Mouse (Mus musculus) MEL (cell line): ENCODE data around the gene Eif3b. TPM values are rescaled to one million over a fixed set of nuclear protein-coding genes. Genes with fewer than 3 reads are reported as not detected.
A peak's percentile ranks its signal among the peaks of the same experiment; 100 is the strongest.

ENCODE experiments used
- DNase-seq: peaks from one replicate; pipeline ENCODE4 v3.0.0; 2011; ENCODE audit warnings: low read depth, low spot score
- H3K27ac ChIP-seq: 2 replicates; pipeline ENCODE4 v1.5.1; 2012; ENCODE audit warnings: low read depth, mild to moderate bottlenecking, control low read depth, low read length, moderate library complexity; ENCODE audit not compliant: control insufficient read depth
- H3K27me3 ChIP-seq, 2 experiments: fragments of 150-350 bp in 1 of 2; sonication (generic) in 1 of 2; 2 replicates each; pipeline ENCODE4 v1.6.1; 2012; ENCODE audit warnings: low read length in 2 of 2, mild to moderate bottlenecking in 2 of 2, improper control_type of control experiment in 1 of 2, moderate library complexity in 1 of 2; ENCODE audit not compliant: insufficient read depth in 2 of 2, control insufficient read depth in 1 of 2
- H3K36me3 ChIP-seq, 2 experiments: 2 replicates each; pipeline ENCODE4 v1.6.1; 2012 to 2014; ENCODE audit warnings: low read length in 2 of 2, improper control_type of control experiment in 1 of 2, inconsistent platforms in 1 of 2, mild to moderate bottlenecking in 1 of 2; ENCODE audit not compliant: insufficient read depth in 2 of 2, control insufficient read depth in 1 of 2
- H3K4me1 ChIP-seq, 2 experiments: fragments of 150-350 bp in 1 of 2; sonication (generic) in 1 of 2; 2 replicates each; pipeline ENCODE4 v1.6.1; 2012; ENCODE audit warnings: low read length in 2 of 2, improper control_type of control experiment in 1 of 2, mild to moderate bottlenecking in 1 of 2; ENCODE audit not compliant: insufficient read depth in 2 of 2, control insufficient read depth in 1 of 2
- H3K4me3 ChIP-seq, 2 experiments: fragments of 150-350 bp in 1 of 2; sonication (generic) in 1 of 2; 2 replicates each; pipeline ENCODE4 v1.5.1; 2012; ENCODE audit warnings: low read depth in 2 of 2, low read length in 2 of 2, mild to moderate bottlenecking in 2 of 2, moderate library complexity in 2 of 2, control low read depth in 1 of 2, improper control_type of control experiment in 1 of 2; ENCODE audit not compliant: control insufficient read depth in 1 of 2, insufficient read depth in 1 of 2
- H3K79me2 ChIP-seq: 2 replicates; pipeline ENCODE4 v1.6.1; 2012; ENCODE audit warnings: mild to moderate bottlenecking, low read length, moderate library complexity; ENCODE audit not compliant: control insufficient read depth, poor library complexity, insufficient read depth
- H3K9ac ChIP-seq: 2 replicates; pipeline ENCODE4 v1.6.1; 2012; ENCODE audit warnings: low read depth, mild to moderate bottlenecking, control low read depth, low read length, moderate library complexity; ENCODE audit not compliant: control insufficient read depth, poor library complexity, severe bottlenecking
- H3K9me3 ChIP-seq: fragments of 150-350 bp; sonication (generic); replicated peaks from 2 replicates; pipeline ENCODE4 v1.6.1; 2012; ENCODE audit warnings: mild to moderate bottlenecking, low read length, improper control_type of control experiment, moderate library complexity; ENCODE audit not compliant: insufficient read depth
- BHLHE40 ChIP-seq: IDR thresholded peaks from 2 replicates; pipeline ENCODE4 v1.6.1; 2012; ENCODE audit warnings: low read depth, mild to moderate bottlenecking, inconsistent platforms, low read length, improper control_type of control experiment, borderline replicate concordance
- CHD1 ChIP-seq: IDR thresholded peaks from 2 replicates; pipeline ENCODE4 v1.6.1; 2012; ENCODE audit warnings: low read depth, mild to moderate bottlenecking, inconsistent platforms, low read length, improper control_type of control experiment
- CTCF ChIP-seq, 3 experiments: IDR thresholded peaks in 2 of 3; conservative IDR thresholded peaks in 1 of 3; 2 replicates each; pipeline ENCODE4 v1.5.1; 2011 to 2012; ENCODE audit warnings: low read length in 3 of 3, low read depth in 2 of 3, mild to moderate bottlenecking in 2 of 3, improper control_type of control experiment in 1 of 3, inconsistent platforms in 1 of 3, mixed read lengths in 1 of 3, moderate library complexity in 1 of 3; ENCODE audit not compliant: control insufficient read depth in 1 of 3, insufficient read depth in 1 of 3, poor library complexity in 1 of 3, severe bottlenecking in 1 of 3
- E2F4 ChIP-seq: IDR thresholded peaks from 2 replicates; pipeline ENCODE4 v1.6.1; 2011; ENCODE audit warnings: low read depth, low read length, improper control_type of control experiment, borderline replicate concordance
- ELF1 ChIP-seq: IDR thresholded peaks from 2 replicates; pipeline ENCODE4 v1.6.1; 2014; ENCODE audit warnings: low read depth, mild to moderate bottlenecking, inconsistent platforms, low read length, improper control_type of control experiment, moderate library complexity
- EP300 ChIP-seq, 2 experiments: IDR thresholded peaks; 2 replicates each; pipeline ENCODE4 v1.6.1; 2011; ENCODE audit warnings: improper control_type of control experiment in 2 of 2, low read length in 2 of 2, low read depth in 1 of 2, mild to moderate bottlenecking in 1 of 2
- ETS1 ChIP-seq: IDR thresholded peaks from 2 replicates; pipeline ENCODE4 v1.6.1; 2012; ENCODE audit warnings: low read depth, mild to moderate bottlenecking, inconsistent platforms, low read length, improper control_type of control experiment, moderate library complexity
- GABPA ChIP-seq: IDR thresholded peaks from 2 replicates; pipeline ENCODE4 v1.6.1; 2012; ENCODE audit warnings: low read depth, mild to moderate bottlenecking, inconsistent platforms, low read length, improper control_type of control experiment, moderate library complexity
- GATA1 ChIP-seq: IDR thresholded peaks from 2 replicates; pipeline ENCODE4 v1.6.1; 2011; ENCODE audit warnings: low read depth, low read length, improper control_type of control experiment
- HCFC1 ChIP-seq: IDR thresholded peaks from 2 replicates; pipeline ENCODE4 v1.6.1; 2012; ENCODE audit warnings: low read depth, mild to moderate bottlenecking, inconsistent platforms, low read length, improper control_type of control experiment, moderate library complexity
- KAT2A ChIP-seq: conservative IDR thresholded peaks from 2 replicates; pipeline ENCODE4 v1.6.1; 2012; ENCODE audit warnings: low read depth, low read length, improper control_type of control experiment, inconsistent platforms
- MAX ChIP-seq: IDR thresholded peaks from 2 replicates; pipeline ENCODE4 v1.6.1; 2011; ENCODE audit warnings: low read length, improper control_type of control experiment
- MAZ ChIP-seq: IDR thresholded peaks from 2 replicates; pipeline ENCODE4 v1.6.1; 2012; ENCODE audit warnings: low read depth, mild to moderate bottlenecking, inconsistent platforms, low read length, improper control_type of control experiment
- MEF2A ChIP-seq: IDR thresholded peaks from 2 replicates; pipeline ENCODE4 v1.6.1; 2014; ENCODE audit warnings: low read depth, mild to moderate bottlenecking, inconsistent platforms, low read length, improper control_type of control experiment; ENCODE audit not compliant: poor library complexity, insufficient replicate concordance, severe bottlenecking; ENCODE audit errors: extremely low read depth
- MXI1 ChIP-seq: IDR thresholded peaks from 2 replicates; pipeline ENCODE4 v1.6.1; 2011; ENCODE audit warnings: mild to moderate bottlenecking, low read depth, low read length, improper control_type of control experiment
- MYB ChIP-seq: IDR thresholded peaks from 2 replicates; pipeline ENCODE4 v1.6.1; 2011; ENCODE audit warnings: mild to moderate bottlenecking, low read depth, low read length, improper control_type of control experiment
- MYC ChIP-seq: IDR thresholded peaks from 2 replicates; pipeline ENCODE4 v1.6.1; 2011; ENCODE audit warnings: low read depth, mild to moderate bottlenecking, low read length, improper control_type of control experiment, moderate library complexity
- NELFE ChIP-seq: IDR thresholded peaks from 2 replicates; pipeline ENCODE4 v1.6.1; 2011; ENCODE audit warnings: low read depth, low read length, improper control_type of control experiment
- NRF1 ChIP-seq: IDR thresholded peaks from 2 replicates; pipeline ENCODE4 v1.6.1; 2014; ENCODE audit warnings: low read depth, mild to moderate bottlenecking, inconsistent platforms, low read length, improper control_type of control experiment, moderate library complexity; ENCODE audit not compliant: poor library complexity, insufficient read depth, severe bottlenecking
- POLR2A ChIP-seq, 2 experiments: IDR thresholded peaks; 2 replicates each; pipeline ENCODE4 v1.6.1; 2011 to 2012; ENCODE audit warnings: low read length in 2 of 2, mild to moderate bottlenecking in 2 of 2, control low read depth in 1 of 2, improper control_type of control experiment in 1 of 2, low read depth in 1 of 2, moderate library complexity in 1 of 2; ENCODE audit not compliant: control insufficient read depth in 1 of 2, insufficient read depth in 1 of 2, poor library complexity in 1 of 2
- POLR2AphosphoS2 ChIP-seq: IDR thresholded peaks from 2 replicates; pipeline ENCODE4 v1.6.1; 2011; ENCODE audit warnings: low read length, improper control_type of control experiment
- POLR2AphosphoS5 ChIP-seq: IDR thresholded peaks from 2 replicates; pipeline ENCODE4 v1.6.1; 2012; ENCODE audit warnings: low read depth, borderline replicate concordance, mild to moderate bottlenecking, inconsistent platforms, low read length, moderate library complexity, mixed read lengths
- RAD21 ChIP-seq: IDR thresholded peaks from 2 replicates; pipeline ENCODE4 v1.6.1; 2011; ENCODE audit warnings: mild to moderate bottlenecking, low read depth, low read length, improper control_type of control experiment
- RCOR1 ChIP-seq: IDR thresholded peaks from 2 replicates; pipeline ENCODE4 v1.6.1; 2012; ENCODE audit warnings: low read depth, mild to moderate bottlenecking, inconsistent platforms, low read length, improper control_type of control experiment
- SIN3A ChIP-seq: IDR thresholded peaks from 2 replicates; pipeline ENCODE4 v1.6.1; 2012; ENCODE audit warnings: low read length, improper control_type of control experiment, inconsistent platforms
- SMC3 ChIP-seq: IDR thresholded peaks from 2 replicates; pipeline ENCODE4 v1.6.1; 2011; ENCODE audit warnings: low read depth, low read length, improper control_type of control experiment
- TAL1 ChIP-seq: IDR thresholded peaks from 2 replicates; pipeline ENCODE4 v1.6.1; 2012; ENCODE audit warnings: mild to moderate bottlenecking, inconsistent platforms, low read length, moderate library complexity, mixed read lengths
- TBP ChIP-seq: IDR thresholded peaks from 2 replicates; pipeline ENCODE4 v1.8.0; 2011; ENCODE audit warnings: low read depth, low read length, improper control_type of control experiment
- TCF12 ChIP-seq: IDR thresholded peaks from 2 replicates; pipeline ENCODE4 v1.6.1; 2014; ENCODE audit warnings: low read depth, mild to moderate bottlenecking, inconsistent platforms, low read length, improper control_type of control experiment, moderate library complexity
- UBTF ChIP-seq: IDR thresholded peaks from 2 replicates; pipeline ENCODE4 v1.6.1; 2012; ENCODE audit warnings: low read depth, mild to moderate bottlenecking, inconsistent platforms, low read length, improper control_type of control experiment, moderate library complexity, borderline replicate concordance; ENCODE audit not compliant: insufficient read depth
- USF2 ChIP-seq, 2 experiments: IDR thresholded peaks; 2 replicates each; pipeline ENCODE4 v1.6.1; 2011 to 2012; ENCODE audit warnings: improper control_type of control experiment in 2 of 2, low read length in 2 of 2, borderline replicate concordance in 1 of 2, inconsistent platforms in 1 of 2, low read depth in 1 of 2, mild to moderate bottlenecking in 1 of 2; ENCODE audit not compliant: insufficient read depth in 1 of 2
- ZKSCAN1 ChIP-seq: IDR thresholded peaks from 2 replicates; pipeline ENCODE4 v1.6.1; 2012; ENCODE audit warnings: low read depth, mild to moderate bottlenecking, inconsistent platforms, low read length, improper control_type of control experiment, moderate library complexity
- ZMIZ1 ChIP-seq: IDR thresholded peaks from 2 replicates; pipeline ENCODE4 v1.6.1; 2012; ENCODE audit warnings: low read depth, mild to moderate bottlenecking, inconsistent platforms, low read length, improper control_type of control experiment, moderate library complexity
- ZNF384 ChIP-seq: IDR thresholded peaks from 2 replicates; pipeline ENCODE4 v1.6.1; 2012; ENCODE audit warnings: low read depth, mild to moderate bottlenecking, inconsistent platforms, low read length, improper control_type of control experiment
- polyA plus RNA-seq, 2 experiments: library from polyadenylated mRNA; stranded (reverse) in 1 of 2; unstranded in 1 of 2; fragments of >175 nt in 1 of 2; fragments of >200 nt in 1 of 2; gene quantifications; 2 replicates each; pipeline versions ENCODE4 v1.2.1 to v1.2.4; 2012; ENCODE audit warnings: low replicate concordance in 2 of 2, low read depth in 1 of 2; ENCODE audit not compliant: insufficient read length in 2 of 2, insufficient read depth in 1 of 2, missing spikeins in 1 of 2
- total RNA-seq: library from RNA; depleted of rRNA; stranded (reverse); fragments of 300-350 nt; gene quantifications from 2 replicates; pipeline ENCODE4 v1.2.3, GENCODE M21; 2012; rRNA removed

Gene Eif3b
- total RNA-seq (303 and 340 TPM in 2 replicates), polyA plus RNA-seq (100 to 1,000 TPM; 376 to 580 TPM)

DNA sequence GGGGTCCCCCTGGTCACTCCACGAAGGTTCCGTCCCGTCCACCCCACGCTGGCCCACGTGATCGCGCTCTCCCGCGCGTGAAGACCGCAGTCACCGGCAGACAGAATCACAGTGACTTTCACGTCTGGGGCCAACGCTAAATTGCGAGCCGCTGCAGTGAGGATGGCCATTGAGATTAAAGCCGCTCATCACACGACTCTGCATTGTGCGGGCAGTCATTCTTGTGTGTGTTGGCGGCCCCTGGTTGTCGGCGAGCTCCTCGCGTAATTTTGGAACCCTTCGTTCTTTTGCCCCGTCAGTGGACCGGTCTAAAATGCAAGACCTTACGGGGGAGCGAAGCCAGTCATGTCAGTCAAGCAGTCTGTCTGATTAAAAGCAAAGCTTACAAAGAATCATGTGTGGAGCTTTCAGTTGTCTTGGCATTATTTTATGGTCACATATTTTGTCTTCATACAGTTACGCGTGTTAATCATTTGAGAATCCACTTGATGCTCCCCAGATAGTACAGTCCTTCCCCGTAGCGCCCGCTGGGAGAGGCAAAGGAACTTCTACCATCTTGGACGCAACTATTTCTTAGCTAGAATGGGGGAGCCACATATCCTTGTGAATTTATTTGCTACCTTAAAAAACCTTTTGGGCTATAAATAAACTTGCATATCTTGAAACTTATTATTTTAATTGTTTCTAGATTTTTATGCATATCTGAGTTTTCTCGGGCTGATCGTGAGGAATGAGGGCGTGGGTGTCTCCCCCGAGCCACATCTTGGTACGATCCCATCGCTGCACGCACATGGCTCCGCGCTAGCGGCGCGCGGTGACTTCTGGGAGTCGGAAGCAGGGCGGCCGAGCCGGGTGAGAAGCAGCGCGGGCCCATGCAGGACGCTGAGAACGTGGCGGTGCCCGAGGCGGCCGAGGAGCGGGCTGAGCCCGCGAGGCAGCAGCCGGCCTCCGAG, at the start of gene Eif3b:
Eif3b (plus strand) TSS at position 840 of the 953 bp plus-strand sequence.
- Histone ChIP-seq H3K4me1 (peaks cover 0 to 17% of the 10 kb centered on the region in 2 experiments), H3K27me3 (no peaks in the 10 kb centered on the region), H3K27ac (peak within 1 kb of the TSS; percentile 95), H3K9ac (peak within 1 kb of the TSS; percentile 99), H3K4me3 (peak within 1 kb of the TSS; percentile 66 to 93), H3K36me3 (peaks cover 3 to 17% of the 10 kb centered on the region in 2 experiments; a peak in 2 of 4 replicates), H3K79me2 (peaks cover 51% of the 10 kb centered on the region), H3K9me3 (no peaks in the 10 kb centered on the region)
- DNase-seq = peak; percentile 95
- TF ChIP-seq CTCF (IDR thresholded peaks at IDR 0.05 in 2 of 3, conservative IDR thresholded peaks at IDR 0.05 in 1 of 3; ENCODE audit: control insufficient read depth in 1 of 3, insufficient read depth in 1 of 3, low read depth in 2 of 3, low read length in 3 of 3, poor library complexity in 1 of 3, severe bottlenecking in 1 of 3) = no peak
- no peak for TF ChIP-seq POLR2AphosphoS5
- no peak; the same call in 1 of the 2 replicates for TF ChIP-seq BHLHE40
- no peak; a peak in 1 of 4 replicates for TF ChIP-seq EP300 (IDR thresholded peaks at IDR 0.05; ENCODE audit: low read depth in 1 of 2, low read length in 2 of 2)
- peak; percentile 91 to 95 for TF ChIP-seq POLR2A (IDR thresholded peaks at IDR 0.05; ENCODE audit: control insufficient read depth in 1 of 2, insufficient read depth in 1 of 2, low read depth in 1 of 2, low read length in 2 of 2, poor library complexity in 1 of 2)
- TF ChIP-seq KAT2A = peak; percentile 63
- peak; percentile 100 for TF ChIP-seq CHD1
- TF ChIP-seq RCOR1 = no peak
- peak; percentile 90 for TF ChIP-seq POLR2AphosphoS2
- TF ChIP-seq MYB = no peak
- TF ChIP-seq MEF2A = no peak
- TF ChIP-seq GABPA = no peak
- no peak for TF ChIP-seq UBTF
- peak; percentile 67; the same call in 1 of the 2 replicates for TF ChIP-seq E2F4
- peak; percentile 93 for TF ChIP-seq MAX
- TF ChIP-seq MYC = peak; percentile 99
- no peak for TF ChIP-seq ZKSCAN1
- no peak for TF ChIP-seq TAL1
- TF ChIP-seq NRF1 = no peak
- peak; percentile 81 for TF ChIP-seq TBP
- TF ChIP-seq ZNF384 = no peak
- TF ChIP-seq ETS1 = peak; percentile 46; the same call in 1 of the 2 replicates
- TF ChIP-seq MXI1 = peak; percentile 93
- no peak for TF ChIP-seq GATA1
- no peak; the same call in 1 of the 2 replicates for TF ChIP-seq ELF1
- peak; percentile 98 for TF ChIP-seq NELFE
- TF ChIP-seq USF2 (IDR thresholded peaks at IDR 0.05; ENCODE audit: borderline replicate concordance in 1 of 2, insufficient read depth in 1 of 2, low read depth in 1 of 2, low read length in 2 of 2) = peak in 1 of 2 experiments; percentile 61; a peak in 2 of 4 replicates
- TF ChIP-seq MAZ = no peak
- TF ChIP-seq RAD21 = no peak
- peak; percentile 85 for TF ChIP-seq HCFC1
- TF ChIP-seq SIN3A = peak; percentile 91
- peak; percentile 57; the same call in 1 of the 2 replicates for TF ChIP-seq TCF12
- no peak for TF ChIP-seq SMC3
- peak; percentile 91 for TF ChIP-seq ZMIZ1
